Mouse (Mus musculus): Measurements from ENCODE around the gene Dpp6. TPM values are rescaled to one million over a fixed set of nuclear protein-coding genes. Genes with fewer than 3 reads are reported as not detected.

Dpp6 gene
- total RNA-seq, 2 experiments from 2014 or later, result 254 to 263 TPM

DNA sequence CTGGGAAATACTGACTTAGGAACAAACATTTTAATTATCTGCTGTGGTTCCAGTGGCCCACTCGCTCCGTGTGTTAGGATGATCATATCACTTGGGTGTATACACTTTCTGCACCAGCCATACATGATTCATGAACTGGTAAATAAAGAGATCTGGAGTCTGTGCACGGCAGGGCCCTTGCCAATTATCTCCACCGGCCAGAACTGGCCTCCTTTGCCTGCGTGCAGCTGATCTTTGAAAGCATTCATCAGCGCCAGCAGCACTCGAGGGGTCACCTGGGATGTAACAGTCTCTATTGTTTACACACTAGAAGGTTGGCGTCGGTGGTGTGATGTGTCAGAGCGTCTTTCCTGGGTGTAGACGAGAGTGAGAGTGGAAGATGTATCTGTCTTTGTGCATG, 868.2 kb downstream of the Dpp6 start:
- DNase-seq, result no peak

DNA sequence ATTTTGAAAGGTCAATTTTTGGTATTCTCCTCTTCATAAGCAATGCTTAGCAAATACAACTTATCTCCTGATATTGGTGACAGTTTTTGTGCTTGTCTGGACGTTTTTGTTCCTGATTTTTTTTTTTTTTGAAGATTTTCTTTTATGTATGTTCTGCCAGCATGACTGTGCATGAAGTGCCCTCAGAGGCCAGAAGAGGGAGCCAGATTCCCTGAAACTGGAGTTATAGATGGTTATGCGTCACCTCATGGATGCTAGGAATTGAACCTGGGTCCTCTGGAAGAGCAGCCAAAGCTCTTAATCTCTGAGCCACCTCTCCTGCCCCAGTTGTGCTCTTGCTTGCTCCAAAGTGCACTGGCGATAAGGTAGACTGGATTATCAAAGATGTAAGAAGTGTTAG, 868.9 kb downstream of the Dpp6 start:
- DNase-seq, result no peak

GRCm38 (mm10) chr5:27687311-27687710, 870.3 kb downstream of the Dpp6 start:
- no peak for DNase-seq

GRCm38 (mm10) chr5:27702482-27702881, 885.5 kb downstream of the Dpp6 start:
- DNase-seq, result no peak

GRCm38 (mm10) chr5:27705020-27705419, 888.0 kb downstream of the Dpp6 start:
- no peak for DNase-seq

- DNase-seq, result no peak
These were observed 889.5 kb downstream of the Dpp6 start for GRCm38 (mm10) chr5:27706551-27706950.

GRCm38 (mm10) chr5:27707283-27707682, 890.3 kb downstream of the Dpp6 start:
- no peak for DNase-seq

DNA sequence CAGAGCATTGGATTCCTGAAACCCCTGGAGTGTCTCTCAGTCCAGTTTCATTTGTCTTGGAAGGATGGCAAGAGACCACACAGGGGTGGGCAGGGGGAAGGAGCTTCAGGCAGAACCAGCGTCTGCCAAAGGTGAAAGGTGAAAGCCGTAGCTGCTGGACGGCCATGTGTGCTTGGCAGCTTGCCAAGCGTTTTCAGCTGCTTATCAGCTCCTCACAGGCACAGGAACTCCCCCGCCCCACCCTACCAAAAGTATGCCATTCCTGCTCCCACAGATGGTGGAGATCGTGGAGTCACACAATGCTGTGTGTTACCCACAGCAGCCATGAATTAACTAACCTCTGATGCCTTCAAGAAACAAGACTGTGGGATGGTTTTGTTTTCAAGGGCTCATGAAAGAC, 891.2 kb downstream of the Dpp6 start:
- DNase-seq, result no peak

- DNase-seq, result no peak
These were observed 894.6 kb downstream of the Dpp6 start for GRCm38 (mm10) chr5:27711461-27712192.

DNA sequence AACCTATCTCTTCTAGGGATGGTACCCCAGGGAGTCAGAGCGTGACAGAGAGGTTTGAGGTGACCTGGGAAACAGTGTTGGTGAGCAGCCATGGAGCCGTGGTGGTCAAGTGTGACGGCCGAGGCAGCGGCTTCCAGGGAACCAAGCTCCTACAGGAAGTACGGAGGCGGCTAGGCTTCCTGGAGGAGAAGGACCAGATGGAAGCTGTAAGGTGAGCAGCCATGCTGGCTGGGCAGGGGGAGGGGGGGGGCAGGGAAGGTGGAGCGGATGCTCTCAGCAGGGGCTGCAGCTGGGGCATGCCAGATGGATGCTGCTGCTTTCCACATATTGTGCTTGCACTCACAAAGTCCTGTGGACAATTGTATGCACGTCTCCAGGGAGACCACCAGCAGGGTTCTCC, 897.4 kb downstream of the Dpp6 start:
- no peak for DNase-seq

DNA sequence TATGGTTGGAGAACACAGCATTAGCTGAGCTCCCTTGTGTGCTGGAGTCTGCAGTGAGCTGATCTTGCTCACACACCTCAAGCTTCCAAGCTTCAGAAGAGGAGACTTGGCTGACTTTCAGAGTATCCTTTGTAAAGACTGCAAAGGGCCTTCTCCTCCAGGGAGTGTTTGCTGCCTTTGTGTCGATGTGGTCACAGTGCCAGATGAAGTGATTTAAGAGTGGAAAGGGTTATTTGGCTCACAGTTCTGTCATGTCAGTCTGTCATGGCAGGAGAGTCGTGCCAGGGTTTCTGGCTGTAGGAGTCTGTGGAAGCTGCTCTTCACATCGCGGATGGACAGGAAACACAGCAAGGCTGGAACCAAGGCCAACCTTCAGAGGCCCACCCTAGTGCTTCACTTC, 899.0 kb downstream of the Dpp6 start:
- DNase-seq, result no peak

DNA sequence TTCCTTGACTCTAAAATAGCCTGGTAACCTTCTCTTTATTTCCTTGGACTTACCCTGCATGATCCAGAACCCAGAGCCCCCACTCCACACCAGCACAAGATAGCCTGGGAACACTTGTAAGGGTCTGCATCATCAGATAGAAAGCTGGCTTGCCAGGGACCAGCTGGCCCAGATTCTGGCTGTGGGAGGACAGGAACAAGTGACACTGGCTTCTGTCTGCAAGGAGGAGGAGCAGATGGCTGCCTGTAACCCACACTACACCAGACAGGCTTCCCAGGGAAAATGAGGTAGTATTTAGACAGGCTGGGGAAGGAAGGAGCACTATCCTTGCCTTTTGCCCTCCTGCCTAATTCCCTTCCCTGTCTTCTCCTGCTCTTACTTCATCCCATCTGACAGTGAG, 900.3 kb downstream of the Dpp6 start:
- peak; percentile 66 to 70 for DNase-seq

DNA sequence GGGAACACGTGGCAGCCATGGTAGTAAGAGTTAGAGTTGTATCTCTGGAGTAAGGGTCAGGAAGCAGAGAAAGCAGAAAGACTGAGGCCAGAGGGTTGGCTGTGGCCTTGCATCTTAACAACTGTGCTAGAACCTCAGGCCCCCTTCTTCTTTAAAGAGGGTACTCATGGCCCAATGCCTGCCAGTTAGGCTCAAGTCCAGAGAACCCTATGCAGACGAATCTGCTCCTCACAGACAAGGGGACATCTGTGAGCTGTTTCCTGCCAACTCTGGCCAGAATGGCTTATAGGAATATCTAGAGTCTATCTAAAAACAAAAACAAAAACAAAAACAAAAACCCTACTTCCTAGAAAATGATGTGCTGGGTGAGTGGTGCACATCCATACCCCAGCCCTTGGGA, 902.3 kb downstream of the Dpp6 start:
- DNase-seq, result no peak

- DNase-seq, result no peak
These were observed 907.5 kb downstream of the Dpp6 start for GRCm38 (mm10) chr5:27724460-27724859.

- no peak for DNase-seq
These were observed 913.7 kb downstream of the Dpp6 start for GRCm38 (mm10) chr5:27730666-27731065.

GRCm38 (mm10) chr5:27731392-27731791, 914.4 kb downstream of the Dpp6 start:
- no peak for DNase-seq

- DNase-seq, result no peak
These were observed 915.4 kb downstream of the Dpp6 start for GRCm38 (mm10) chr5:27732288-27732868.

GRCm38 (mm10) chr5:27737168-27737567, 920.2 kb downstream of the Dpp6 start:
- DNase-seq, result no peak

DNA sequence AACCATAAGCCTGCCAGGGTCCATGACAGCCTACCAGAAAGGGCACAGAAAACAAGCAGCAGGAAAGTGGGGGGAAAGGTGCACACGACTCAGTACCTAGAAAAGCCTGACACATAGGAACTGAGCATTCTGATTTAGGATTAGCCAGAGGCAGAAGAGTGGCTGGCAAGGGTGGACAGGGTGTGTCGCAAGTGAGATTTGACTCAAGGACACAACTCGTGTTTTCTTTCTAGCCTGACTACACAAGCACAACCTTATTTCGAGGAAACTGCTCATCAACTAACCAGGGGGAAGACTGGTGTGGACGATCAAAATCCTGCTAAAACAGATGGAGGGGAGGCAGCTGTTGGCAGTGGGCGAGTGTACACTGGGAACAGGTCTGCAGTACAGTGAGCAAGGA, 922.2 kb downstream of the Dpp6 start:
- no peak for DNase-seq

GRCm38 (mm10) chr5:27744944-27745343, 927.9 kb downstream of the Dpp6 start:
- DNase-seq, result no peak

- no peak for DNase-seq
These were observed 948.8 kb downstream of the Dpp6 start for GRCm38 (mm10) chr5:27765780-27766179.

DNA sequence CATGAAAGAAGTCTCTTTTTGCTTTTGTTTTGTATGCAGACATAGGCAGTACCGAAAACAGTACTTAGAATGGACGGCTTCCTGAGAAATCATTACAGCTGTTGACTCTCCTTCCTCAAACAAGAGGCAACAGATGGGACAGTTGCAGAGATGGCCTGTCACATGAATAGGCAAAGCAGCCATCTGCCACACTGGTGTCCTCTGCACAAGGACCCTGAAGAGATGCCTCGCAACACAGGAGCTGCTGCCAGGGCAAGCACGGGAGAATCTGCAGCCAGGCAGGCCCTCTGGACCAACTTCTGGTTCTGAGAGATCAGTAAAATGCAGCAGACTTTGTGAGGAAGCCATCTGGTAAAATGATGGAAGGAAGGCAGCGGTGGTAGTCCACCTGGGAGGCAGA, 950.9 kb downstream of the Dpp6 start:
- no peak for DNase-seq
